Mouse (Mus musculus) telencephalon, adult 2 months (tissue): ENCODE results near the gene A730009L09Rik.

Experiments used
- DNase-seq: peaks from one replicate; pipeline ENCODE4 v3.0.0-alpha.2; 2011; ENCODE audit warnings: low read depth, low spot score

Gene A730009L09Rik

DNA sequence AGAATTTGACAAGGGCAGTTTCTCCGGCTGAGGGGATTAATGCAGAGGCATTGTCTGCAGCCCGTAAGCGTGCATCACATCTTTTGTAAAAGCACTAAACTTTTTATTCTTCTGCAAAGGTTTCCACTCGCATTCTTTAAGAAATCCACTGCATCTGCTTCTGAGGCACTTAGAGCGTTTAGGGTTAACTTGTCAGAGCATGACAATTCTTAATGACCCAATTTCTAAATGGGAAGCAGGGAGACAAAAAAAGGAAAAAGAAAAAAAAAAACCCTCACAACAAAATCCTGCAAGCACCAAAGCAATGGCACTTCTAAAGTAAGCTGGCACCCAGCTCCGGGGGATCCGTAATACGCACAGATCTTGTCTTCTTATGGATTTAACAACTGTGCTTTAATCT, at the start of gene A730009L09Rik:
Gene A730009L09Rik (plus strand): TSS at position 301 of the 400 bp plus-strand sequence.
- no peak for DNase-seq

DNA sequence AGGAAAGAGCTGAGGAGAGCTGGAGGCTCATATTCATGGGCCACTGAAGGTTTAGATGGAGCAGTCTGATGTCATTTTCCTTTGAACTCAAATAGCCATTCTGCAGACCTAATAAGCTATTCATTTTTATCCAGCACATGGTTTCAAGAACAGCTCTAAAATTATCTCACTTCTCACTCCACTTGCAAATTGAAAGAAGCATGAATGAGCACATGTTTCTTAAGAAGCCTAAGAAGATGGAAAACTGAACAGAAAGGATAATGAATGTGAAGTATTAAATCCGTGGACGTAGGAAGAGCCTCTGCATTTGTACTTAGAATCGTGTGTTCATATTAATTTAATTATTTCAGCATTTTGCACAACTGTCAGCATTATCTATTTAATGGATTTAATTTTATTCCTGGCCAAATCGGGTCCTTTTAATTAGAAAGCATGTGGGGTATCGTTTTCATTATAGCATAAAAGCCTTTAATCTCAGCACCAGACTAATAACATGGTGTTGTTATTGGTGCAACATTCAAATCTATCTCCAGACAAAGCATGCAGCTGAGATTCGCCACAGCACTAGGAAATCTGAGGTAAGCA, 49.2 kb upstream of the A730009L09Rik start:
- no peak for DNase-seq

DNA sequence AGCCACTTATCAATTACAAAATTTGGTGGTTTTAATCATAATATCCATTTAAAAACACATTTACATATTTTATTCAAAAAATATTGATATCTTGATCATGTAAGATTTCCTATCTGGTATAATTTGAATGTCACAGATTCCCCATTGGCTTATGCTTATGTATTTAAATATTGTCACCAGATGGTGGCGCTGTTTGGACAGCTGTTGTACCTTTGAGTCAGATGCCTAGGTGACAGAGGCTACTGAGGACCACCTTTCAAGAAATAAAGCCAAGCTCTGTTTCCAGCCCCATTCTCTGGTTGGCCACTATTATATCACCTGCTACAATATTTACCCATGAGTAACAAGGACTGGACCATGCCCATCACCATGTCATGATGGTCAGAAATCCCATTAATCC, 46.0 kb upstream of the A730009L09Rik start:
- DNase-seq = no peak

DNA sequence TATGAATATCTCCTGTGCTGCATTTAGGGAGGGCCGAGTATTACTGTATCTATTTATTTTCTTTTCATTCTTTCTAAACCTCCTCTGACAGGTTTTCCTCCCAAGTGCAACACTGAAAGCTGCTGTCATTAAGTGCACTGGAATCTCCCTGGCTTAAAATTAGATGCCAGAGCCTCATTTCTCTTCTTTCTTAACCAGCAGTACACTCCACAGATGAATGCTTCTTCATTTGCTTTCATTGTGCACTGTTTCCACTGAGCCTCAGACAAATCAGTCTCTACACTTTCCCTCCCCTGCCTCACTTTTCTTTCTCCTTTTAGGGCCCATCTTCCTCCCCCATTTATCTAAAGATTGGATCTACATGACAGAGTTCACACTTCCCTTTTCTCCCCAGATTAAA, 44.9 kb upstream of the A730009L09Rik start:
- DNase-seq = no peak

DNA sequence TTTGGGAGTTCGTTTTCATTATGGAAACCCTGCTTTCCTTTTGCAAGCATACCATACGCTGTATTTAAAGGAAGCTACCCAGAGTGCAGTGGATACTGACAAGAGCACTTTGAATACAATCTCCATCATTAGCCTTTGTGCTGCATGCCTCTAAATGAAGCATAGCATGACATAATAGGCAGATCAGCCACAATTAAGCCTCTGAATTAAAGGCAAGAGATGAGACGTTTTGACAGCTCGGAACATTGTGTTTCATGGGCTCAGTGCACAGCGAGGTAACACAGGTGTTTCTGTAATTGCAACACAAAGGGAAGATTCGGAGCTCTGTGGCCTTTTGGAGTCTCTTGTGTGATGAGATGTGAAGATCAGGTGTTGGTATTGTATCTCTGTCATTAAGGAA, 41.5 kb upstream of the A730009L09Rik start:
- DNase-seq = no peak

DNA sequence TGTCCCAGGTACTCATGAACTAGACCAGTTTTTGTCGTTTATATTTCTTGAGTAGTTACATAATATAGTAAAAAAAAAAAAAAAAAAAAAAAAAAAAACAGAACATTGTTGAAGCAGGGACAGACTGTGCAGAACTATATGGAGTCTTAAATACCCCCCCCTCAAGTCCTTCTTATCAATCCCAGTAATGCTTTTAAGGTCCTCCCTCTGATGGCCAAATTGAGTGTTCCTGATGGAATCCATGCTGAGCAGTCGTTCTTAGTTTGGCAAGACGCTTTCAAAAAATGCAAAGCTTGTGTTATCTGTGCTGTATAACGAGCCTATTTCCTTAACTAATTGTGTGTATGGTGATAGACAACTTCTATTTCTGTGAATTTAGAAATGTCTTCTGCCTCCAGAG, 40.2 kb upstream of the A730009L09Rik start:
- no peak for DNase-seq

DNA sequence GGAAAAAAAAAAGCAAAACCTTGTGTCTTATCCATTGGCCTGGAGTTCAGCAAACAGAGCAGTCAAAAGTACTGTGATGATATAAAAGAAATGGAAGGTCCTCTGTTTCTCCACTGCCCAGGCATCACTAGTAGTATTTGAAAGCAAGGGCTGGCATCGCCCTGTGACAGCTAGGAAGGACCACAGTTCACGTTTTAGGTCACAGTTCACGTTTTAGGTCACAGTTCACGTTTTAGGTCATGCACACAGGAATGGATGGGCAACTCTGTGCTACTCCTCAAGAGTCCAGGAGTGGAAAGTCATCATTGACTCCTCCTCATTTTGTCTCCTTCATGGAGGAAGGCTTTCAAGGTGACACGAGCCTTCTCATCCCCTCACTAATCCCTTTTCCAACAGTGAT, 38.0 kb upstream of the A730009L09Rik start:
- no peak for DNase-seq

DNA sequence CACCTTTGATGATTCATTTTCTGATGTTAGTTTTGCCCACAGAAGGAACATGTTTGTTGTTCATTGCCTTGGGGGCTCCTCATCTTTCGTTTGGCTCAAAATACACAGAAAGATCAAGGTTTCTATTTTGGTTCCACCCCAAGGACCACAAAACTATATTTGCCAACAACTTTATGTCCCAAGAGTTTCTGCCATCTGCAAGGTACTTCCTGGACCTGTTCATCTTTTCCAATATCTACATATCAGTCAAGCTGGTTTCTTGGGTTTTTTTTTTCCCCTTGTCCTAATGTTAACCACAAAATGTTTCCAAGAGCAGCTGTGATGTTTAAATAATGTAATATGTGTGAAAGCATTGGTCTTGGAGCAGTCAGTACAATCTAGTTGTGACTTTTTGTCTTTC, 37.4 kb upstream of the A730009L09Rik start:
- no peak for DNase-seq

DNA sequence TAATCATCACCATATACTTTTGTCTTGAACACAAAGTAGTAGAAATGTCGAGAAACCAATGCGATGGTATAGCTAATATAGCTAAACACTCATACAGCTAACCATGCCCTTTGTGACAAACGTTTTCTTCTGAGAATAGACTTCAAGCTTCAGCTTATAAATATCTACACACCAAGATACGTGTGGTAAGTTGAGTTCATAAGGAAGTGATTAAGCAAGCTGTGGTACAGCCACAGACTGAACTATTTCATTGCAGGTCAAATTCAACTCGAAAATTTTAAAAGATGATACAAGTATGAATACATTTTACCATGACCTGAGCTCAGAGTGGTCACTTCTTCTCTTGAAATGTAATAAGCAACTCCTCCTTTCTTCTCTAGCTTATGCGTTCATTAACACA, 37.0 kb upstream of the A730009L09Rik start:
- DNase-seq = no peak

DNA sequence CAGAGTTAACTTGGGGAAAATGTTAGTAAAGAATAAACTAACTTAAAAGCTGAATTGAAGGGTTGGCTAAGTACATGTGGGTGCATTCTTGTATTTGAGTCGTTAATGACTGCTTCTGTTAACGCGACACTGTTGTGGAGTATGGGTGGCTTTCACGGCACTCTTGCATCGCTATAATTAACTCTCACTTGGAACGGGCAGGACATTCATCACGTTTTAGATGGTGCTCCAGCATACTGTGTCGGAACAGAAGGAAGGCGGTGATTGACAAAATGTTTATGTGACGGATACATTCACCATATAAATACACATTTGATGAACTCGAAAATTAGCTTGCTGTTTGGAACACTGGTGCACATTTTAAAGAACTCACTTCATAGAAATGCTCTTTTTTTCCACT, 29.0 kb upstream of the A730009L09Rik start:
- no peak for DNase-seq

DNA sequence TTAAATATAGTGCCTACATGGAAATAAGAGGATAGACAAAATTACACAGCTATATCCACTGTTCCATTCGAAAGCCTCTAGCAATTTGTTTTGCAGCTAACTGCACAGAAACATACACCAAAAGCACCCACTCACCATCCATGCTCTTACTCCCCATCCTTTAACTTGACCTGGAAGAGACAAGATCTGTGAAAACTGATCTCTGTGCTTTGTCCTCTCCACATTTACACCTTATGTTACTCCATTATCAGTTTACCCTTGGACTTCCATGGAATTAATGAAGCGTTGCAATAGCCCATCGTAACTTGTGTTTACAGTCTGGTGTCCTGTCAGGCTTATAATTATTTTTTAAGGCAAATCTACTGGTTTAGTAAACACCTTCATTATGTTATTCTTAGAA, 20.1 kb upstream of the A730009L09Rik start:
- DNase-seq = no peak

DNA sequence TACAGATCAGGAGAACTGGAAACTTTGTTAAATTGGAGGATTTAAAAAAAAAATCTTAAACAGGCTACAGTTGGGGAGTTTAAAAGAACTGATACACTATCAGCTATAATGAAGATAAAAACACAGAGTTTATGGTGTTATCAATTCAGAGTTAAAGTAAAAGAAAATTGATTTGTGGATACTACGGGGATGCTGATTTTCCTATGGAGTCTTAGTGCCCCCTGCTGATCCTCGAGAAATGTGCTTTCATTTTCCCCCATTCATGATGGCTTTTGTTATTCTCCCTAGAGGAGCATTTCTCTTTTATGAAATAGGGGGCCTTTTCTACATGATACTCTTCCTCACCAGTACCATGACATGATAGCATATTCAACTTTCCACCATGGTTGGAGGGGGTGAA, 19.5 kb upstream of the A730009L09Rik start:
- no peak for DNase-seq

DNA sequence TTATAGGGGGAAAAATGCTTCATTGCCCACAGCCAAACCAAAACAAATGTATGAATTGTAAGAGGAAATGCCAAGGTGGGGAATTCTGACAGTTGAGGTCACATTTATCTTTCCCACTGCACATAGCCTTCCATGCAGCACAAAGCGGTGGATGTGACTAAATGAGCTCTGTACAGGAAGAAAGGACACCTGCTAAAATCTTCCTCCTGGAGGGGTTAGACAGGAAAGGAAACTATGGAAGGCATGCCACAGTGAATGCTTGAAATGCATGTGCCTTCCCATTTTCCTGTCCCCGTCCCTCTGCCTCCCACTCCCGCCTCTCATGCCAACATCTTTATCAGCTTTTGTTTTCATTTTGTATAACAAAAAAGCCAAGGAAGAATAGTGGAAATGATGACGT, 7.2 kb upstream of the A730009L09Rik start:
- no peak for DNase-seq

DNA sequence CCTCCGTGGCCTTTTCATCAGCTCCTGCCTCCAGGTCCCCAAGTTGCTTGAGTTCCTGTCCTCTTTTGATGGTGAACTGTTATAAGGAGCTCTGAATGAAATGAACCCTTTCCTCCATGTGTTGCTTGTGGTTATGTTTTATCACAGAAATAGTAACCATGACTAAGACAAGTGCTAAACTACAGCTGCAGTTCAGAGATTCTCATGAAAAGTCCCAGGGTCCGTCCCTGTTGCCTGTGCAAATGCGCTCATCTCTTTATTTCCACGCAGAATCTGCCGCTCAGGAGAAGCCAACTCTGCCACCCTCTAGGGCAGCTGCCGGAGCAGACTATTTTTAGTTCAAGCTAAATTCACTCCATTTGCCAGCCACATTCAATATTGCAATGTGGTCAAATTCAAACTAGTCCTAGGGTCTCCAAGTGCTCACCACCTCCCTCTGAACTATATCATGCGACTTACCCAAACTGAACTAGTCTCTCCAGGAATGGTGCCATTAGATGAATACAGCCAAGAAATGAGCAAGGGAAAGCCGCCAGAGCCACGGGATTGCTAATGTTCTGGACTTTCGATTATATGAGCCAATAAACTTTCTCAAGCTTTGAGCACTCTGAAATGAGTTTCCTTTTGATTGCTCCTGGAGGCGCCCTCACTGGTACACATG, 7.2 kb downstream of the A730009L09Rik start:
- no peak for DNase-seq

DNA sequence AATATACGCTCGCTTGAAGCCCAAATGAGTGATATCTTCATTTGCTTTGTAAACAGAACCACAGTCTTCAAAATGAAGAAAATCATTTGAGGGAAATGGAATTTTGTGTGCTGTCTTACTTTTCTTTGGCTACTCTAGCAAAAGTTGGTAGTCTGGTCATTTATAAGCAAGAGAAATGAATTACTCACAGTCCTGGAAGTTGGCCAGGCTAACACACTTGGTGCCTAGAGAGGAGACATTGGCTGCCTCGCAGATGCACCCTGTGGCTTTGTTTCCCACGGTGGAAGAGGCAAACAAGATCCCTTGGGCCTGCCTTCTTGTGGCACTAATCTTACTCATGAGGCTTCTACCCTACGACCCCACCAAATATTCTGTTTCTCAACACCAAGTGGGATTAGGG, 8.1 kb downstream of the A730009L09Rik start:
- DNase-seq = no peak

DNA sequence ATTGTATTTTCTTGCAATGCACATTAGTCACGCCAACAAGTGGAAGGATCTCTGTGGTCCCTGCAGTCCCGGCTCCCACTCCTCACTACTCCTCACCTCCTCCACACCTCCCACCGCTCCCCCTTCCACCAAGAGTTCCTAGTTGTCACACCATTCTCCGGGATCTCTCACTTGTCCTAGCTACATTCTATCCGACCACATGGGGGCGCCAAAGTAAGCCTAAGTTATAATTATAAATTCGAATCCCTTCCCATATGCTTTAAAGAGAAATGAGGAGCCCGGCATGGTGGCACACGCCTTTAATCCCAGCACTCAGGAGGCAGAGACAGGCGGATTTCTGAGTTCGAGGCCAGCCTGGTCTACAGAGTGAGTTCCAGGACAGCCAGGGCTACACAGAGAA, 12.5 kb downstream of the A730009L09Rik start:
- no peak for DNase-seq

DNA sequence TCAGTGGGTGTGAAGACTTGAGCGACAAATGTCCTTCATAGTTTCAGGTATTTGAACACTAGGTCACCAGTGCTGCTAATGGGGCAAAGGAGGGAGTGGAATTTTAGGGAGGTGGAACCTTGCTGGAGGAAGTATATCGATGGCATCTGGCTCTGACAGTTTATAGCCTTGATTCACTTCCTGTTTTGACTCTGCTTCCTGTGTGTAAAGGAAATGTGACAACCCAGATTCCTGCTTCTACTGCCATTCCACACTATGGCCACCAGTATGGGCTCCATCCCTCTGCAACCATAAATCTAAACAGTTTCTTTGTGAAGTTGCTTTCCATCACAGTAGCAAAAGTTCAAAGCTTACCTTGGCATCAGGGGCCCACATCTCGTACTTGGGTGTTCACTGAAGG, 17.9 kb downstream of the A730009L09Rik start:
- no peak for DNase-seq

DNA sequence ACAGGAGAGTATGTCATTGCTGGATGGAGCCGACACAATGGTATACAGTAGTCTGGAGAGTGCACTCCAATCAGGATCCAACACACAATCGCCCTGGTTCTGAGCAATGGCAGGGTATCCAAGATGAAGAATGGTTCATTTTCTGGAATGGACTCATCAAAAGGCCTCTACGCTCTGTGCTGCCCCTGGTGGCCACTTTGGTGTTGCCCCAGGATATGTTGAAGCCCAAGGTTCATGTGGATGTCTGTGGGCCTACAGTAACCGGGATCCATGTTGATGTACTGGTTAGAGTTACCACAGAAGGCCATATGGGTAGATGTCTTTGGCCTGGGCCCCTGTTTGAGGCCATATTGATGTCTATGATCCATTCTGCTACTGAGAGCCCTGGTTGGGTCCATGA, 31.1 kb downstream of the A730009L09Rik start:
- DNase-seq = no peak

DNA sequence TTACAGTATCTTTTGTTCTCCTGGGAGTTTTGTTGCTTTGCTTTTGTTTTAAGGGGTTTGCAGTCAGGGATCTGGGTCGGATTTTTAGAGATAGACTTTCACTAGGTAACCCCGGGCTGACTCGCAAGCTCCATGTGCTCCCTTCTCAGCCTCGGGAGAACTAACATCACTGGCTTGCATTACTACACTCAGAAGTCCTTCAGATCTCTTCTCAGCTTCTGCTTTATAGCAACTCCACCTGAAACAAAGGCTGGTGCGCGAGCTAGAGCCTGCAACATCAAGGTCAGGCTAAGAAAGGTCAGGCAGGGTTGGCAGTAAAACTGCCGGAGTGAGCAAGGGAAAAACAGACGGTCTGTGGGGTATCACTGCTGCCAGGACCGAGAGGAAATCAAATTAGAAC, 34.2 kb downstream of the A730009L09Rik start:
- DNase-seq = no peak

DNA sequence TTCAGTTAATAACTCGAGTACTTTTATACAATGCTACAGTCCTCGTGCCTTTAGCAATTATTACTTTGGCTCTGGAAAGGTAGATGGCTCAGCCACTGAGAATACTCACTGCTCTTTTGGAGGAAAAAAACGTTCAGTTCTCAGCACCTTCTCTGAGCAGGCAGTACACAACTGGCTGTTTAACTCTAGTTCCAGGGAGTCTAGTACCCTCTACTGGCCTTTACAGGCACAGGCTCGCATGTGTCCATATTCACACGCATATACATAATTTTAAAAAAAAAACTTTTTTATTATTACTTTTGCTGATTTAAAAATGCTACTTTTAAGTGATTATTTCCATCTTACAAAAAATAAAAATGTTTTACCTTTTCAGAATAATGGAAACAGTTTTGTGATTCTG, 35.5 kb downstream of the A730009L09Rik start:
- DNase-seq = no peak

DNA sequence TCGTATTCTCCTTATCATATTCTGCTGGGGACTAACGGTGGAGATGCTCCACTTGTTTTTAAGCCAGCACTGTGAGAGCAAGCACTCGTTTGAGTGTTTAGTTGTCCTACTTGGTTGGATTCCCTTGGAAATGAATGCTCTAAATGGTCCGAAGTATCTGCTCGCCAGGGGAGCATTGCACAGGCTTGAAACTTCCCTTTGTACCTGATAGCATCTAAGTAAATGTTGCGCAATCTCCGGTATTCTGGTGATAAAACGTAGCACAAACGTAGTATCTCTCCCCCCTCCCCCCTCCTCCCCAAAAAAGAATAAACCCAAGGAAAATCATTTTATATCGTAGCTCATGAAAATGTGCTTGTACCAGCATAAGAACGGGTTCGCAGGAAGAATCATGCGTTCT, 39.1 kb downstream of the A730009L09Rik start:
- no peak for DNase-seq

DNA sequence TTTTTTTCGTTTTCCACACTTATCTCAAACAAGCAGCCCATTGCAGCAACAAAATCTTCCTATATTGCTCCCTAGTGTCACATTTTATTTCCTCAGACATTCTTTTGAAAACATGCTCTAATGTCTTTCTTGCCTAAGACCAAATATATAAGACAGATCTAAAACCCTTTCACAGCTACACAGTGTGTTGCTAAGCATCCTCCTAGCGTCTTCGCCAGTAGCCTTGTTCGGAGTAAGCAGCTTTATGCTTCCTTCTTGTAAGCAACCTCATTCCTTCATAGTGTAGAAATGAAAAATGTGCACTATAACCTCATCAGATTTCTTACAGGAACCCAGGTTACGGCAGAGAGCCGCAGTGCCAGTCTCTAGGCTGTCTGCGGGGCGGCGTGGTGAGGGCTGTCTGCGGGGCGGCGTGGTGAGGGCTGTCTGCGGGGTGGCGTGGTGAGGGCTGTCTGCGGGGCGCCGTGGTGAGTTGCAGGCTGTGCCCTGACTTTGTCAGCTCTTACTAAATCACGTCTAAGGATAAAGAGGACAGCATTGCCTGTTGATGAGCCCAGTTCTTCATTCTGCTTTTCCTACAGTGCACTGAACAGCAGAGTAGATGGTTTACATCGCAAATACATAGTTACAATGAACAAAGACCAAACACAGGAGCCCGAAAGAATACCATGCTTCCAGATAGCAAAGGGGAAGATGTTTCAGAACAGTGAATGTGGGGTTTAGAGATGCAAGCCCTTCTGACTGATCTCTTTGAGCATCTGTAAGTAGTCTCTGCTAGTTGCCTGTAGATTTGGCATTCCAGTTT, 43.4 kb downstream of the A730009L09Rik start:
- DNase-seq = no peak
